Mouse (Mus musculus): ENCODE results near the gene Bzw1.

Bzw1 gene

GRCm38 (mm10) chr1:58397731-58398130, 5.0 kb downstream of the Bzw1 start:
- DNase-seq: no peak

GRCm38 (mm10) chr1:58401396-58401795, 8.7 kb downstream of the Bzw1 start:
- DNase-seq: no peak

DNA sequence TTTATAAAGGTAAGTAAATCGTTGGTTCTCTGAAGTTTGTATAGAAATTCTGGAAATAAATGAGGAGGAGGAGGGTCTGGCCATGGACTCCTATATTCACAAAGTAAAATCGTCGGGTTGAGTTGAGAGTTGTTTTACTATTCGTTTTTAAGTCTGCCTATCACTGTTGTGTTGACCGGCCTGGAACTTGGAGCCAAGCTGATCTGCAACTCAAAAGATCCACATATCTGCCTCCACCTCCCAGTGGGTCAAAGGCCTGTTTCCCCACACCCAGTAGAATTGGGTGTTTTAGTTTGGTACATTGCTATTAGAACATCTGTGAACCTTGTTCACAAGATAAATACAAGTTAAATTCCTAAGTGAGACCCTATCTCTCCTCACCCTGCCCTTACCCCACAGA, 11.0 kb downstream of the Bzw1 start:
- DNase-seq: no peak

DNA sequence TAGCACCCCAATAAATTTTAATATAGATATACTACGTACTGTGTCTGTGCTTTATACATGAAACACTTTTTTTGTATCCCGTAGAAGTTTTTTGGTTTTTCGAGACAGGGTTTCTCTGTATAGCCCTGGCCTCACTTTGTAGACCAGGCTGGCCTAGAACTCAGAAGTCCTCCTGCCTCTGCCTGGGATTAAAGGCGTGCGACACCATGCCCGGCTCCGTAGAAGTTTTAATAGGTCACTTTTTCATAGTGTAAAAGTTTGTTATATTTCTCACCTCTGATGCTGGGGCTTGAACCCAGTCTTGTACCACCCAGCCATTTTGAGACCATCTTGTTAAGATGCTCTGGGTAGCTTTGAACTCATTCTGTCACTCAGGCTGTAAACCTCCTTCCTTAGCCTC, 14.6 kb downstream of the Bzw1 start:
- DNase-seq: no peak

DNA sequence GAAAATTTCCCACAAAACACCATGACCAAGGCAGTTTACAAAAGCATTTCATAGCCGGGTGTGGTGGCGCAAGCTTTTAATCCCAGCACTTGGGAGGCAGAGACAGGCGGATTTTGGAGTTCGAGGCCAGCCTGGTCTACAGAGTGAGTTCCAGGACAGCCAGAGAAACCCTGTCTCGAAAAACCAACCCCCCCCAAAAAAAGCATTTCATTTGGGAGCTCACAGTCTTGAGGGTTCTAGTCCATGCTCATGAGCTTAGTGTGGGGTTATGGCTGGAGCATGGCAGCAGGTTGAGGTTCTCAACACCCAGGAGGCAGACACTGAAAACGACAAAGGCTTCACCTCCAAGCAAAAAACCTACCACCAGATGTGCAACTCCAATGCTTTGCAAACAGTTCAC, 15.4 kb downstream of the Bzw1 start:
- no peak for DNase-seq

DNA sequence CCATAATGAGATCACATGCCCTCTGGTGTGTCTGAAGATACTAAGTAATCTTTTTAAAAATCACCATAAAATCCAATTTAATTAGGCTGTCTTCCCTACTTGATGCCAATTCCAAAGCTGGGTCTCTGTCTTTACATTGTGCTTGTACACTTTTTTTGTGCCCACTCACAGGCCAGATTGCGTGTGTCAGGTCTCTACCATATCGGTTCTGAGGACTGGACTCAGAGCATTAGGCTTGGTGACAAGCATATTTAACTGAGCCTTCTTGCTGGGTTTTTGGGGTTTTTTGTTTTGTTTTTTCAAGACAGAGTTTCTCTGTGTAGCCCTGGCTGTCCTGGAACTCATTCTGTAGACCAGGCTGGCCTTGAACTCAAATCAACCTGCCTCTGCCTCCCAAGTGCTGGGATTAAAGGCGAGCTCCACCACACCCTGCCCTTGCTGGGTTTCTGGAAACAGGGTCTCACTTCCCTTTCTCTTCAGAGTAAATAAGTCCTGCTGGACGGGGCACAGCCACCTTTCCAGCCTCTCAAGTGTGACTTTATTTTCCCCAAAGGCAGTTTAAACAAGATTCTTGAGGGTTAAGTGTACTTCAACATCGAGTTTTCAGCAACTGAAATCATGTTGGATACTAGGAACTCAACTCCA, 17.0 kb downstream of the Bzw1 start:
- DNase-seq: no peak

DNA sequence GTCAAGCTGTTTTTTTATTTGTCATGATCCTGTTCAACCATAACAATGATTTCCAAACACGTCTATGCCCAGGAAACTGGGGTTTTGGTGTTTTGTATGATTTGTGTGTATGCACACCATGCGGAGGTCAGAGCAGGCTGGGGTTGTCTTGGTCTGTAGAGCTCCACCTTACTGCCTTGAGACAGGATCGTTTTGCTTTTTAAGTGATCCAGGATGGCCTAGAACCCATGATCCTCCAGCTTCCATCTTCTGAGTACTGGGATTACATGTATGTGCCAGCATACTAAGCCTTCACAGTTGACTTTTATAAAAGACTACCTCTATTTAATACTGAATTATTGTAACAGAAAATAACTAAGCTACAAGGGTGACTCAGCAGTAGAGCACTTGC, 17.5 kb downstream of the Bzw1 start:
- DNase-seq: no peak

DNA sequence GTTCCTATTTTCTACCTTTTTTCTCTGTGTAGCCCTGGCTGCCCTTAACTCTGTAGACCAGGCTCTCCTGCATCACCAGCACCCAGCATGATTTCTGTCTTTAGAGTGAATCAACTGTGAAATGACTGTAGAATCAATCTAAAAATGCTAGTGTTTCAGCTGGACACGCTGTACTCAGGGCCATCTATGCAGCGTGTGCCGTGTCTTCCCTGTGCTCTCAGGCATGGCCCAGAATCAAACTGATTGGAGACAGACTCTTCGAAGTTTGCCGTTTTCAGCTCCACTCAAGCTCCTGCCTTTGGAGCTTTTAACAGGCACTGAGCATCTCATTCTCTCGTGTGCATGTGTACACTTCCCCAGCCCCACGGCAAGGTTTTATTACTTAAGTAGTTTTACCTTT, 18.1 kb downstream of the Bzw1 start:
- DNase-seq: no peak

DNA sequence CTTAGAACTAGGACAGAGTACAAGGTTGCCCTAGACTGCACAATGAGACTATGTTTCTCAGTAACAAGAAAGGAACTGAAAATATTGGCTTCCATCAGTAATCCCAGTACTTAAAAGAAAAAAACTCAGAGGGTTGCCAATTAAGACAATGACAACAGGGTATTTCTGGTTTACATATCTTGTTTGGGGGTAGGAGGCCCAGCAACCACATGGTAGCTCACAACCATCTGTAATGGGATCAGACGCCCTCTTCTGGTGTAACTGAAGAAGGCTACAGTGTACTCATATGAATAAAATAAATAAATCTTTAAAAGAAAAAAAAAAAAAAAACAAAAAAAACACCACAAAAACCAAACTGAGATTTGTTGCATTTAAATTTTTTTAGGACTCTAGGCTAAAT, 22.7 kb downstream of the Bzw1 start:
- DNase-seq: no peak

DNA sequence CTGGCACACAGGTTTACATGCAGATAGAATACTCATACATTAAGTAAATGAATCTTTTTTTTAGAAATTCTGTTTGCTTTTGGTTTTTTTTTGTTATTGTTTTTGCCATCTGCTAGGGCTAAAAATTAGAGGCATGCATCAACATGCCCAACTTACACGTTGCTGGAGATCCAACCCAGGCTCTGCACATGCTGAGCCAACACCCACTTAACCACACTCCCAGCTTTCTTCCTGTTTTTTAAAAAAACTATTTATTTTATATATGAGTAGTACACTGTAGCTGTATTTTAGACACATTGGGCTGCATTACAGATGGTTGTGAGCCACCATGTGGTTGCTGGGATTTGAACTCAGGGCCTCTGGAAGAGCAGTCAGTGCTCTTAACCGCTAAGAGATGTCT, 23.4 kb downstream of the Bzw1 start:
- DNase-seq: no peak

DNA sequence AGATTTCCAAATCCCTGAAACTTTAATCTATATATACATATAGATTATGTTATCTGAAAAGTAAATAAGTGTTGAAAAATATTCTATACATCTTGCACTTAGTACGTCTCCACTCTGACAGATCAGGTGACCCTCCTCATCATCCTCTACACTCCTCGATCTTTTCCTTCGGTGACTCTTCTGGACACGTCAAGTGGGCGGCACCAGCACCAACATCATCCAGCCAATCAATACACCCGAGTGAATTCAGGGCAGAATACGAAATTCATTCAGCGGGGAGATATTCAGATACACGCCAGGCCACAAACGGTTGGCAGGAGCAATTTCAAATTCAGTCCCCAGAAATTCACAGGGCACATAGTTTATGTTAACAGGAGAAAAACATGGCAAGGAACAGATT, 27.3 kb downstream of the Bzw1 start:
- DNase-seq: no peak

GRCm38 (mm10) chr1:58420961-58421360, 28.3 kb downstream of the Bzw1 start:
- DNase-seq: peak; percentile 70 to 73

GRCm38 (mm10) chr1:58422879-58423278, 30.2 kb downstream of the Bzw1 start:
- peak in 1 of 2 experiments; percentile 28 for DNase-seq

DNA sequence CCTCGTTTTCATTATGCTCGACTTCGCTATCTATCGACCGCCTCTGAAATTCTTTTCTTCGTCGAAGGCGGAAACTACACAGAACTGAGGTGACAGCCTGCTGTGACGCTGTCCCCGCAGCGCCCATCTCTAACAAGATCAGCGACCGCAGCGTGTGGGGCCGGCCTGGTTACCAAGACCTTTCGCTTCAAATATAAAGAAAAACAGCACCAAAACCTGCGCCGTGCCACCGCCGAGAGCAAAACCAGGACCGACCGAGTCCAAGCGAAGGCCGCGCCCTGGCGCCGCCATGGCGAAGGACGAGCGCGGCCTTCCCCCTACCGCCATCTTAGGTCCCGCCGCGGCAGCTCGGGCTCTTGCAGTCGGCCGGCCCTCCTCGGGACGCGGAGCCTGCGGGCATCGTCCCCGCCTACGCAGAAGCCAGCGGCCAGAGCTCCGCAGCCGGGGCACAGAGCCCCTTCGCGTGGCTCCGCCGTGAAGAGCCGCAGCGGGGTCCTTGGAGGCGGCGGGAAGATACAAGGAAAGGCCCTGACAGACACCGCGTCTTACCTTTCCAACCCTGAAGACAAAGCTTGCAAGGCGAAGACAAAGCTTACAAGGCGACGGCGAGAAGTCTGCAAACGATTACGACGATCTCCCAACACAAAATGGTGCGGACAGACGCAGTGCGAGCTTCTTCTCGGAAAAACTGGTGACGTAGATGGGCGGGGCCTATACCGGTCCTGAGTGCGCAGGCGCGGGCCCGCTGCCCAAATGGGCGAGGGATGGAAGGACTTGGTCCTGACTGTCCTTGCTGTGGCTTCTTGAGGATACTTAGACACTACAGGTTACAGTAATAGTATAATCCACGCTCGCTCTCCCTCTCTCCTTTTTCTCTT, 30.9 kb downstream of the Bzw1 start, which contains the start of gene Clk1:
Gene Clk1 (minus strand): TSS at position 696 of the 878 bp plus-strand sequence.
- peak; percentile 98 to 99 for DNase-seq

DNA sequence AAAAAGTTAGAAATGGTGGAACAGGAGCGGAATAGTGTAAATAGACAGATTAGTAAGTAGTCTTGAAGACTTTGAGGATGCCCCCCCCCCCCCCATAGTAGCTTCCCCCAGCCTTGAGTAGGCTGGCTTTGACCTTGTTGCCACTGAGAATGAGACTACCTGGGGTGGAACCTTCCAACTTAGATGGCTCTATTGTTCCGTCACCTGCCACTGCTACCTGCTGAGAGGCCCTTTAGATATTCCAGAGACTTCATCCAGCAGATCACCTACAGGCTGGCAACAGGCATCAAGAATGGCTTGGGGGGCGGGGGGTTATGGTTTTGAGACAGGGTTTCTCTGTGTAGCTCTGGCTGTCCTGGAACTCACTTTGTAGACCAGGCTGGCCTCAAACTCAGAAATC, 31.9 kb downstream of the Bzw1 start:
- no peak for DNase-seq

DNA sequence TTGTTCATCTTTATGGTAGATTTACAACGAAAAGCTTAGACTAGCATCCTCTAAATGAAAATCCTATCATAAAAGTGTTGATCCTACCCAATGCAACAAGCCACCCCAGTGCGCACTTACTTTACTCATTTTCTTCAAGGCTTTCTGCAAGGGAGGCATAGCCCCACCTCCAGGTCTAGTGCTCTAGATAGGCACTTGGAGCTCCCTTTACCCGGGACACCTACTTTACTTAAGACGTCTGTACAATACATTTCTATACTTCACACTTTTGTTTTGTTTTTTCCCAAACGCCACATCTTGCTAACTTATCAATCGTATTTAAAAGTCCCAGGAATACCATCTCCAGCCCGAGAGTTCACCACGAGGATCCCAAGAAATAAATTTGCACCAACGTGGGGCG, 52.0 kb downstream of the Bzw1 start:
- no peak for DNase-seq

DNA sequence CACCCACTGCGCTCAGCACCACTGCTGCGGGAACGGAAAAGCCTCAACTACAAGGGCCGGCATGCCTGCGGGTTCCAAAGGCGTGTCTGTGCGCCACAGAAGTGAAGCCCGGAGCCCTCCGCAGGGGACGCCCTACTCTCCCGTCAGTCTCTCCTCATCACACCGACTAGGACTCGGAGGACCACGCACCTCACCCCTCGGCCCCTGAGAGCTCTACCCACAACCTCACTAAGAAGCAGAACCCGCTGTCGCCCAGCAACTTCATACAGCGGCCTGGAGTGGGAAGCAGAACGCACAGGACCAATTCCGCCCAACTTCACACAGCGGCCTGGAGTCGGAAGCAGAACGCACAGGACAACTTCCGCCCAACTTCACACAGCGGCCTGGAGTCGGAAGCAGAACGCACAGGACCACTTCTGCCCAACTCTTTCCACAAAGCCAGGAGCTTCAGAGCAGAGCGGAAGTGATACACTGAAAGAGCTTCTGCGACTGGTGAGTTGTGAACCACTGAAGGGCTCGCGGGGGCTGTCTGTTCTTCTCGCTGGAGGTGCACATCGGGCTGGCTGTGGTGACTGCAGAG, 52.5 kb downstream of the Bzw1 start, which contains the start of the genes Nif3l1 and Ppil3:
Gene Nif3l1 (plus strand): TSS at position 9 of the 580 bp plus-strand sequence.
Gene Ppil3 (minus strand): TSS at position 344 of the 580 bp plus-strand sequence.
- peak; percentile 73 to 79 for DNase-seq

- DNase-seq: no peak
These were observed 53.2 kb downstream of the Bzw1 start for GRCm38 (mm10) chr1:58445861-58446260.

GRCm38 (mm10) chr1:58447766-58448165, 55.1 kb downstream of the Bzw1 start:
- no peak for DNase-seq

GRCm38 (mm10) chr1:58448396-58448795, 55.7 kb downstream of the Bzw1 start:
- no peak for DNase-seq

- DNase-seq: no peak
These were observed 61.6 kb downstream of the Bzw1 start for GRCm38 (mm10) chr1:58454316-58454715.
